Mouse (Mus musculus) intestine, embryonic 16.5 days (tissue): Measurements from ENCODE around the gene Clic1. TPM values are rescaled to one million over a fixed set of nuclear protein-coding genes. Genes with fewer than 3 reads are reported as not detected.
A peak's percentile ranks its signal among the peaks of the same experiment; 100 is the strongest.
"Not testable (repeated sequence)": the region's sequence is repeated elsewhere in the genome, so short reads cannot be mapped to it uniquely, and the experiment has no call there.

Source experiments
- ATAC-seq: fragments of 200-750 bp; cut with Nextera tagmentation; 2 replicates; pipeline ENCODE4 v1.8.0; 2017; ENCODE audit warnings: moderate TSS enrichment, moderate library complexity
- H3K27ac ChIP-seq: fragments of 300-500 bp; sonication (generic); 2 replicates; pipeline ENCODE4 v1.5.1; 2014; ENCODE audit warnings: mild to moderate bottlenecking, low read length
- H3K27me3 ChIP-seq: fragments of 300-500 bp; sonication (generic); replicated peaks from 2 replicates; pipeline ENCODE4 v1.6.1; 2014; ENCODE audit warnings: low read length, control low read depth, mixed read lengths; ENCODE audit not compliant: control insufficient read depth, insufficient read depth
- H3K36me3 ChIP-seq: fragments of 300-500 bp; sonication (generic); 2 replicates; pipeline ENCODE4 v1.6.1; 2014; ENCODE audit warnings: low read length, control low read depth; ENCODE audit not compliant: control insufficient read depth, insufficient read depth
- H3K4me1 ChIP-seq: fragments of 300-500 bp; sonication (generic); 2 replicates; pipeline ENCODE4 v1.6.1; 2014; ENCODE audit warnings: low read length, control low read depth, mixed read lengths; ENCODE audit not compliant: control insufficient read depth, insufficient read depth
- H3K4me2 ChIP-seq: fragments of 300-500 bp; sonication (generic); 2 replicates; pipeline ENCODE4 v1.6.1; 2014; ENCODE audit warnings: low read depth, low read length, control low read depth
- H3K4me3 ChIP-seq: fragments of 300-500 bp; sonication (generic); 2 replicates; pipeline ENCODE4 v1.5.1; 2014; ENCODE audit warnings: mild to moderate bottlenecking, low read length
- H3K9ac ChIP-seq: fragments of 300-500 bp; sonication (generic); 2 replicates; pipeline ENCODE4 v1.6.1; 2014; ENCODE audit warnings: low read depth, low read length
- H3K9me3 ChIP-seq: fragments of 300-500 bp; sonication (generic); 2 replicates; pipeline ENCODE4 v1.6.1; 2016; ENCODE audit warnings: low read length, control low read depth; ENCODE audit not compliant: control insufficient read depth
- WGBS: fragments of 180-500 bp; shearing (Covaris S2); extraction: QIAGEN DNeasy Blood & Tissue Kit; methylation state at CpG from one replicate; pipeline ENCODE4 v1.1.7; 2014; 5-methylcytosine and 5-hydroxymethylcytosine counted together
- polyA plus RNA-seq: library from polyadenylated mRNA; unstranded; fragments of >200 nt; fragmentation: Nextera tagmentation; extraction: Ambion mirVana; gene quantifications from 2 replicates; pipeline ENCODE4 v1.2.1, GENCODE M21; 2015

Clic1 gene
- polyA plus RNA-seq, 1 experiment from 2014 or later: 416 TPM

DNA sequence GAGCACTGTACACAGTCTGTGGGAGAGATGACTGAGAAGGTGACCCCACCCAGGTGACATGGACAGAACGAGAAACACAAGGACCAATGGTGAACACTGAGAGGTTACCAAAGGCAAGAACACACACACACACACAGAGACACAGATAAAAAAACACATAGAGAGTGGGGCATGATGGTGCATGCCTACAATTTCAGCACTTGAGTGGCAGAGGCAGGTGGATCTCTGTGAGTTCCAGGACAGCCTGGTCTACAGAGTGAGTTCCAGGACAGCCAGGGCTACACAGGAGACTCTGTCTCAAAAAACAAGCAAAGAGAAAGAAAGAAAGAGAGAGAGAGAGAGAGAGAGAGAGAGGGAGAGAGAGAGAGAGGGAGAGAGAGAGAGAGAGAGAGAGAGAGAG, 16.1 kb upstream of the Clic1 start:
- not testable (repeated sequence) for H3K36me3 ChIP-seq, H3K4me3 ChIP-seq, H3K4me1 ChIP-seq, H3K27ac ChIP-seq, H3K9me3 ChIP-seq, ATAC-seq, H3K27me3 ChIP-seq, H3K4me2 ChIP-seq, H3K9ac ChIP-seq
- 52% methylated on average over 1 of the region's 1 CpGs for WGBS

DNA sequence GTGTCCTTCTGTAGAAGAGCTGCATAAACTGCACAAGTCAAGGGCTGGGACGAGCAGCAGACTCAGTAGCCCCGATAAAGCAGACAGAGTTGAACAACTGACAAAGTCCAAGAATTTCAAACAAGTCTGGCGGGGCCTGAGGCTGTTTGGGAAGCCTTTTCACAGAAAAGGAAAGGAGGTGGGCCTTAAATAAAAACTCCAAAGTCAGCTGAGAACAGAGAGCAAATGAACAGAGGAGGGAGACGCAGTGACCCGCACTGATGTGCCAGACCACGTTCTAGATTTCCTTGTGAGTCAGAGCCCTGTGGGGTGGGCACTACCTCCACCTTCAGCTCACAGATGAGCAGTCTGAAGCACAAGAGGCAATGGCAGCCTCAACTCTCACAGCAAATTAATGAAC, 14.9 kb upstream of the Clic1 start:
- Histone ChIP-seq H3K4me1 (no peaks in the 10 kb centered on the region), H3K9me3 (no peaks in the 10 kb centered on the region), H3K36me3 (no peaks in the 10 kb centered on the region), H3K27ac (no peak overlapping the region), H3K27me3 (no peaks in the 10 kb centered on the region), H3K9ac (0 out of 2 replicates have a peak overlapping the region, but pooled peaks have one; percentile 32), H3K4me2 (no peak overlapping the region), H3K4me3 (no peak overlapping the region)
- WGBS: 58% methylated on average over 6 of the region's 6 CpGs
- no peak for ATAC-seq

- no peaks in the 10 kb centered on the region for H3K36me3 ChIP-seq
- no peak overlapping the region for H3K4me3 ChIP-seq
- H3K27me3 ChIP-seq: no peaks in the 10 kb centered on the region
- no peak overlapping the region for H3K27ac ChIP-seq
- WGBS: 82% methylated on average over 11 of the region's 11 CpGs
- no peak overlapping the region for H3K9ac ChIP-seq
- H3K4me2 ChIP-seq: no peak overlapping the region
- ATAC-seq: no peak
- H3K4me1 ChIP-seq: peaks cover 4% of the 10 kb centered on the region
- no peaks in the 10 kb centered on the region for H3K9me3 ChIP-seq
Observed at GRCm38 (mm10) chr17:35039121-35039873, 10.5 kb upstream of the Clic1 start.

DNA sequence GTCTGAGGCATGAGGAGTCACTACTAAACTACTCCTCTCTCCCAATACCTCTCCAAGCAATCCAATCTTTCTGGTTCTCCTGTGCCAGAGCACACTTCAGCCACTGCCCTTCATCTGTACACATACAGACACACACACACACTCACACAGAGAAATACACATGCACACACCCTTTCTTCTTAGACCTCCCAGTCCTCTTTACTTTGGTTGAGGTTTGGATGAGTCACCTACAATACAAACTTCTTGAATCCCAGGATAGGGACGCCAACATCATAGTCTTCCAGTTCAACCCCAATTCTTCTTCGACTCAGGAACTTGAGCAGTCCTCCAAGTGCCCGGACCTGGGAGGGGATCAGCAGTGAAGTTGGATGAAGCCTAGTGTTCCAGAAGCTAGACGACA, 6.0 kb upstream of the Clic1 start:
- ATAC-seq: no peak
- no peaks in the 10 kb centered on the region for H3K9me3 ChIP-seq
- H3K36me3 ChIP-seq: no peaks in the 10 kb centered on the region
- H3K27ac ChIP-seq: peak overlapping the region; percentile 10
- no peaks in the 10 kb centered on the region for H3K27me3 ChIP-seq
- H3K4me2 ChIP-seq: no peak overlapping the region
- peaks cover 32% of the 10 kb centered on the region for H3K4me1 ChIP-seq
- no peak overlapping the region for H3K9ac ChIP-seq
- H3K4me3 ChIP-seq: no peak overlapping the region
- WGBS: 82% methylated on average over 4 of the region's 4 CpGs

DNA sequence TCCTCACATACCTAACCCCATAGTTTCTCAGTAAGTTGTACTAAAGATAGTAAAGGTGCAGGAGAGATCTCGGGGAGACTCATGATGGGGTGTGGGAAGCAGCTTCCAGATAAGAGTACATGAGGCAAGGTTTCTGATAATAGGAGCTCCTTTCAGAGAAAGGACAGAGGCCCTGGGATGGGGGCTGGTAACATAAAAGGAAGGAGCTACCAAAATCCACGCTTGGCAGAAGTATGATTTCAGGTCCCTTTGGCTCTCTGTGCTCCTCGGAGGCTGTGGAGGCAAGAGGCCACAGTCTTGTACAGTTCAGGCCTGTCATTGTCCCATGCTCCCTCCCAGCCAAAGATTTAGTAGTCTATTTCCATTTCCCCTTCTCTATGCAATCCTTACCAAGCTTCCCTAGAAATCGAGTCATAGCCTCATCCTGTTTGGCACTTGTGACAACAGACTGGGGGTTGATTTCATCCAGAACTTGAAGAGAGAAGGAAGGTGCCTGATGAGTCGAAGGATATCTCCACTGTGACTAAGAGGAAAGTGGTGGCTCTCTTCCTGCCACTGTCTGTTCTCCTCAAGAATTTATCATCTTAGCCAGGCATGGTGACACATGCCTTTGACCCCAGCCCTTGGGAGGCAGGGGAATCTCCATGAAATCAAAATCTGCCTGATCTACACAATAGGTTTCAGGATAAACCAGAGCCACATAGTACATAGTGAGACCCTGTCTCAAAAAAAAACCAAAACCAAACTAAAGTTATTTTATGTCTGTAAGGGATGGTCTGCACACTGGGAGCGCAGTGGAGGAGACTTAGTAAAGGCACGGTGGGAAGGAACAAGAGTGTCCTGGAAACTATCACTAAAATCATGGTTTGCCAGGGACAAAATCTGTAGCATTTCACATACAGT, 4.6 kb upstream of the Clic1 start:
- 68% methylated on average over 7 of the region's 7 CpGs for WGBS
- peak overlapping the region; percentile 68; the same call in 1 of the 2 replicates for H3K4me3 ChIP-seq
- H3K27me3 ChIP-seq: no peaks in the 10 kb centered on the region
- H3K36me3 ChIP-seq: no peaks in the 10 kb centered on the region
- no peaks in the 10 kb centered on the region for H3K9me3 ChIP-seq
- peak overlapping the region; percentile 90 for H3K27ac ChIP-seq
- H3K9ac ChIP-seq: peak overlapping the region; percentile 93
- no peak for ATAC-seq
- H3K4me2 ChIP-seq: peak overlapping the region; percentile 100
- H3K4me1 ChIP-seq: peaks cover 40% of the 10 kb centered on the region

GRCm38 (mm10) chr17:35045807-35046680, 3.7 kb upstream of the Clic1 start:
- no peaks in the 10 kb centered on the region for H3K36me3 ChIP-seq
- no peaks in the 10 kb centered on the region for H3K9me3 ChIP-seq
- H3K27ac ChIP-seq: peak overlapping the region; percentile 90
- peak overlapping the region; percentile 93 for H3K9ac ChIP-seq
- no peaks in the 10 kb centered on the region for H3K27me3 ChIP-seq
- peak overlapping the region; percentile 68 for H3K4me3 ChIP-seq
- ATAC-seq: peak; percentile 0; the same call in 1 of the 2 replicates
- WGBS: 4% methylated on average over 48 of the region's 48 CpGs
- peak overlapping the region; percentile 100 for H3K4me2 ChIP-seq
- H3K4me1 ChIP-seq: peaks cover 40% of the 10 kb centered on the region

DNA sequence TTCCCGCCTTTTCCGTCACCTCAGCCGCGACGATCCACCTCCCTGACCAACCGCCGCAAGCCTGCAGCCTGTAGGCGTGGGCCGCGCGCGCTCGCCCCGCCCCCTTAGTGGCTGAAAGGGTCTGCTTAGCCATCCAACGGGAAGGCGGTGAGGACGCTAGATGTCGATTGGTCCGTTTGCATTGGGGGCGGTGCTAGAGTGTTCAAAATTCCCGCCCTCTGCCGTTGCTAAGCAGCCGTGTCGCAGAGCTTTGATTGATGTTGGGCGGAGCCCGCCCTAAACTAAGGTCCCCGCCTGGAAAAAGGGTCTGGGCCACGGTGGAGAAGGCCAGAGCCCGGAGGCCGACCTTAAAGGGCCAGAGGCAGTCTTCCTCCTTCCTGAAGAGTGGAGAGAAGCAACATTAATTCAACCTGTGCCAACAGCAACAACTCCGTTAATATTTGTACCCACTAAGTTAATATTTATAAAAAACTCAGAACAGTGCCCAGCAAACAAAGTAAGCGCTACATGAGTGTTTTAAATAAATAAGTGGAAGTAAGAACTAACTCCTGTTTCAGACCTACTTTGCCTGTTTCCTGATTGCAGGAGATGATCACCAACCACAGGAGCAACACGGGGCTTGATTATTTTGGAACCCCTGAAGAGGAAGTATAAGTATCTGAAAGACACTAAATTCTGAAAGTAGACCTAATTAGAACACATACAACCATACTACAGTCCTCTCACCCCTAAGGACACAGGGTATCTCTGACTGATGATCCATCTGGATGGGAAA, 2.9 kb upstream of the Clic1 start, which contains the start of gene Msh5:
Gene Msh5, minus strand, starts transcription at position 65 of the 775 bp plus-strand sequence.
- H3K4me3 ChIP-seq: peak within 1 kb of the TSS; percentile 68
- peak within 1 kb of the TSS; percentile 100 for H3K4me2 ChIP-seq
- 2% methylated on average over 32 of the region's 33 CpGs for WGBS
- H3K4me1 ChIP-seq: peaks cover 40% of the 10 kb centered on the region
- peak within 1 kb of the TSS; percentile 93 for H3K9ac ChIP-seq
- no peaks in the 10 kb centered on the region for H3K9me3 ChIP-seq
- peak within 1 kb of the TSS; percentile 100 for H3K27ac ChIP-seq
- ATAC-seq: peak; percentile 87
- no peaks in the 10 kb centered on the region for H3K27me3 ChIP-seq
- no peaks in the 10 kb centered on the region for H3K36me3 ChIP-seq

- 31% methylated on average over 1 of the region's 1 CpGs for WGBS
- H3K27me3 ChIP-seq: no peaks in the 10 kb centered on the region
- peak overlapping the region; percentile 27 for H3K4me3 ChIP-seq
- no peaks in the 10 kb centered on the region for H3K9me3 ChIP-seq
- peaks cover 47% of the 10 kb centered on the region for H3K4me1 ChIP-seq
- 0 out of 2 replicates have a peak, but pooled peaks cover under 1% of the 10 kb centered on the region for H3K36me3 ChIP-seq
- peak overlapping the region; percentile 54 for H3K4me2 ChIP-seq
- peak overlapping the region; percentile 57 for H3K9ac ChIP-seq
- H3K27ac ChIP-seq: peak overlapping the region; percentile 100
- ATAC-seq: peak; percentile 39
Observed at GRCm38 (mm10) chr17:35047688-35048087, 2.1 kb upstream of the Clic1 start.
